Mouse (Mus musculus) kidney, adult 2 months (tissue): Measurements from ENCODE around the gene Kif21b.

Experiments
- CTCF ChIP-seq: fragments of 200-500 bp; conservative IDR thresholded peaks from 2 replicates; pipeline ENCODE4 v1.5.1; 2011; ENCODE audit warnings: low read depth, mild to moderate bottlenecking, control low read depth, low read length, moderate library complexity, mixed read lengths; ENCODE audit not compliant: insufficient read depth, insufficient read length
- POLR2A ChIP-seq: fragments of 200-500 bp; IDR thresholded peaks from one replicate; pipeline ENCODE4 v1.6.1; 2011; ENCODE audit warnings: low read depth, low read length, control low read depth

DNA sequence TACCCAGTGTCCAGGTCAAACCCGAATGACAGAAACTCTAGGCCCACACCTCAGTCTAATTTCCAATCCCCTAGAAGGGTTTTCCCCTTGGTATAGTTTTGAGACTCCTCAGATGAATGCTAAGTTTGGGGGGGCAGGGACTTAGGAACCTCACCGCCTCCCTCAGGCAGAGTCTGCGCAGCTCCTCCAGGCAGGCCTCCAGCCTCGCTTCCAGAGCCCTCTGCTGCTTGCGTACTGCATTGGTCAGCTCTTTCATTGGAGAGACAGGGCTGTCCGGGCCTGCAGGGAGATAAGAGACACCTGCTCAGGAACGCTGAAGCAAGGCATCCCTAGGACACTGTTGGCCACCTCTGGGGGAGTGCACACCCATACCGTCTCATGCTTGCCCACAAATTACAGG lies 95.4 kb downstream of the Kif21b start:
- no peak for TF ChIP-seq CTCF
- no peak for TF ChIP-seq POLR2A
